Mouse (Mus musculus): ENCODE data around the gene Pdzk1.

DNA sequence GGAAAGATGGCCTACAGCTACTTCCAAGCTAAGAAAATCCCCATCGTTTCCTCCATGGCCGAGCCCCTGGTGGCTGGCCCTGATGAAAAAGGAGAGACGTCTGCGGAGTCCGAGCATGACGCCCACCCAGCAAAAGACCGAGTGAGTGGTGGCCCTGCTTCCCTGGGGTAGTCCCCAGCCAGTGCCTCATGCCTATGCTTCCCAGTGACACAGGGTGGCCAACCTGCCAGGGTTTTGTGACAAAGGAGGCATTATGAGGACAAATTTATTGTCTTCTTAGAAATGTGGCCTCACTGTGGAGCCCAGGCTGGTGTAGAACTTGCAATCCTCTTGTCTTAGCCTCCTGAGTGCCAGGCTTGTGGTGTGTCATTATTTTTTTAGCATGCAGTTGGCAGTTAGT, 40.0 kb downstream of the Pdzk1 start:
- TF ChIP-seq POLR2A (IDR thresholded peaks at IDR 0.05; ENCODE audit: insufficient read depth, low read depth, low read length) (no peak), CTCF (IDR thresholded peaks at IDR 0.05; ENCODE audit: insufficient read depth, low read depth, low read length) (no peak)
